Mouse (Mus musculus): ENCODE data around the gene Nags. TPM values are rescaled to one million over a fixed set of nuclear protein-coding genes. Genes with fewer than 3 reads are reported as not detected.

Nags gene
- total RNA-seq, 4 experiments from 2014 or later = 0.20 to 3.0 (median 1.6) TPM

Other genes starting within 250 kb of the Nags start
- not detected for gene Sost, start 178.5 kb upstream of the Nags start, total RNA-seq (2022)
- not detected for gene Cfap97d1, start 161.2 kb upstream of the Nags start, total RNA-seq (2022)
- gene Dusp3, start 158.5 kb upstream of the Nags start, total RNA-seq (2022) = 100 to 1,000 TPM; 110 to 201 (median 145) TPM
- gene Mpp3, start 117.1 kb upstream of the Nags start, total RNA-seq (2022) = 10 to 100 TPM; 14.5 to 75.4 (median 38.7) TPM
- gene Cd300lg, start 104.0 kb upstream of the Nags start, total RNA-seq (2022) = 10 to 100 TPM; 40.5 to 84.1 (median 56.3) TPM
- 10 to 100 TPM; 12.6 to 29.0 (median 15.2) TPM for gene Mpp2, start 57.0 kb upstream of the Nags start, total RNA-seq (2022)
- gene Ppy, start 44.2 kb upstream of the Nags start, total RNA-seq (2022) = not detected
- not detected for gene Pyy, start 37.7 kb upstream of the Nags start, total RNA-seq (2022)
- 10 to 100 TPM; 18.0 to 21.8 (median 19.7) TPM for gene Tmem101, start 10.9 kb downstream of the Nags start, total RNA-seq (2022)
- 10 to 100 TPM; 67.2 to 86.9 (median 81.0) TPM for gene Lsm12, start 39.8 kb downstream of the Nags start, total RNA-seq (2022)
- gene G6pc3, start 44.1 kb downstream of the Nags start, total RNA-seq (2022) = 100 to 1,000 TPM; 143 to 173 (median 158) TPM
- 100 to 1,000 TPM; 100 to 175 (median 132) TPM for gene Hdac5, start 84.7 kb downstream of the Nags start, total RNA-seq (2022)
- gene BC030867, start 103.4 kb downstream of the Nags start, total RNA-seq (2022) = under 1 TPM; 0.41 to 0.83 (median 0.56) TPM
- 1 to 10 TPM in 2 of 4 experiments, under 1 TPM in 2; 0.20 to 1.2 (median 0.78) TPM for gene Asb16, start 123.2 kb downstream of the Nags start, total RNA-seq (2022)
- gene Tmub2, start 139.4 kb downstream of the Nags start, total RNA-seq (2022) = 10 to 100 TPM; 59.6 to 67.4 (median 63.3) TPM
- 10 to 100 TPM; 51.0 to 53.8 (median 52.3) TPM for gene Atxn7l3, start 151.1 kb downstream of the Nags start, total RNA-seq (2022)
- 100 to 1,000 TPM in 1 of 4 experiments, 10 to 100 TPM in 3; 87.3 to 115 (median 94.5) TPM for gene Ubtf, start 174.2 kb downstream of the Nags start, total RNA-seq (2022)
- under 1 TPM; 0.06 to 0.70 (median 0.31) TPM for gene Slc4a1, start 220.7 kb downstream of the Nags start, total RNA-seq (2022)
- 10 to 100 TPM; 53.9 to 83.9 (median 77.5) TPM for gene Rundc3a, start 247.9 kb downstream of the Nags start, total RNA-seq (2022)

Measured in adrenal gland, adult 8-10 months (tissue).